Mouse (Mus musculus) common myeloid progenitor, adult 5-6 weeks (primary cell): ENCODE data around the gene Vmn1r62. TPM values are rescaled to one million over a fixed set of nuclear protein-coding genes. Genes with fewer than 3 reads are reported as not detected.
"Not testable (repeated sequence)": the region's sequence is repeated elsewhere in the genome, so short reads cannot be mapped to it uniquely, and the experiment has no call there.

Source experiments
- ATAC-seq: replicated peaks from 2 replicates; pipeline ENCODE4 v1.8.0; 2016; ENCODE audit warnings: low read depth, mild to moderate bottlenecking, moderate TSS enrichment, inconsistent platforms; ENCODE audit not compliant: poor library complexity, severe bottlenecking
- total RNA-seq: library from RNA; stranded (forward); fragments of 200-1000, 187-1606 nt; gene quantifications from 2 replicates; pipeline ENCODE4 v1.2.3, GENCODE M21; 2017

Gene Vmn1r62
- not detected in 2 replicates for total RNA-seq

GRCm38 (mm10) chr7:5673331-5673730 is at the start of gene Vmn1r62:
Gene Vmn1r62, plus strand, starts transcription at chr7:5673631.
- not testable (repeated sequence) for ATAC-seq

Other genes with a start within 250 kb of the Vmn1r62 start
- not detected in 2 replicates for gene Vmn1r59, start 216.9 kb upstream of the Vmn1r62 start, total RNA-seq
- not detected in 2 replicates for gene Vmn2r28, start 179.7 kb upstream of the Vmn1r62 start, total RNA-seq
- not detected in 2 replicates for gene Vmn1r60, start 126.3 kb upstream of the Vmn1r62 start, total RNA-seq
- not detected in 2 replicates for gene Vmn1r61, start 60.3 kb upstream of the Vmn1r62 start, total RNA-seq
- not detected in 2 replicates for gene Vmn1r63, start 131.8 kb downstream of the Vmn1r62 start, total RNA-seq
- not detected in 2 replicates for gene Vmn1r64, start 210.9 kb downstream of the Vmn1r62 start, total RNA-seq